Mouse (Mus musculus): ENCODE measurements at regions not wholly inside any gene's neighbourhood (a gene's known extent, or its start where the extent isn't known, plus 50 kb on each side); places are given as distances from the start of the nearest gene placed in this dataset.
A peak's percentile ranks its signal among the peaks of the same experiment; 100 is the strongest.

DNA sequence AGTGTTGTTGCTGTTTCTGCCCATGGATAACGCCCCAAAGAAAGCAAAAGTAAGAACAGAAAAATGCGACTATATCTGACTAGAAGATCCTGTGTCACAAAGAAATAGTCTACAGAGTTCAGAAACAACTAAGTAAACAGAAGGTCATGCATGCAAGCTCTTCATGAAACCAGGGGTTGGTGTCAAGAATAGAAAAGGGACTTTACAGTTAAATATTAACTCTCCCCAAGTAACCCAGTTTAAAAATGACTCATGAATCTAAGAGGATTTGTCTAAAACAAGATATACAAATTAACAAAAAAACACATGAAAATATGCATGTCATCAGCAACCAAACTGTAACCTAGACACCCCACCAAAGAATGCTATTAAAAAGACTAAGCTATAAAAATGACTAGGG lies 381.4 kb upstream of the Ptger4 start:
- Histone ChIP-seq H3K4me1 (ENCODE audit: control insufficient read depth in 1 of 2, insufficient read depth in 2 of 2, low read length in 2 of 2) (no peaks in the 10 kb centered on the region), H3K36me3 (ENCODE audit: control insufficient read depth in 1 of 2, insufficient read depth in 2 of 2, low read length in 2 of 2) (no peaks in the 10 kb centered on the region), H3K9ac (ENCODE audit: control insufficient read depth, low read depth, low read length, poor library complexity, severe bottlenecking) (no peak overlapping the region), H3K79me2 (ENCODE audit: control insufficient read depth, insufficient read depth, low read length, poor library complexity) (no peaks in the 10 kb centered on the region), H3K27ac (ENCODE audit: control insufficient read depth, low read depth, low read length) (no peak overlapping the region), H3K9me3 (replicated peaks; ENCODE audit: insufficient read depth, low read length) (no peaks in the 10 kb centered on the region), H3K27me3 (ENCODE audit: control insufficient read depth in 1 of 2, insufficient read depth in 2 of 2, low read length in 2 of 2) (no peaks in the 10 kb centered on the region), H3K4me3 (ENCODE audit: control insufficient read depth in 1 of 2, insufficient read depth in 1 of 2, low read depth in 2 of 2, low read length in 2 of 2) (no peak overlapping the region)
- no peak for DNase-seq (ENCODE audit: low read depth, low spot score)
- TF ChIP-seq E2F4 (IDR thresholded peaks at IDR 0.05; ENCODE audit: borderline replicate concordance, low read depth, low read length): no peak

DNA sequence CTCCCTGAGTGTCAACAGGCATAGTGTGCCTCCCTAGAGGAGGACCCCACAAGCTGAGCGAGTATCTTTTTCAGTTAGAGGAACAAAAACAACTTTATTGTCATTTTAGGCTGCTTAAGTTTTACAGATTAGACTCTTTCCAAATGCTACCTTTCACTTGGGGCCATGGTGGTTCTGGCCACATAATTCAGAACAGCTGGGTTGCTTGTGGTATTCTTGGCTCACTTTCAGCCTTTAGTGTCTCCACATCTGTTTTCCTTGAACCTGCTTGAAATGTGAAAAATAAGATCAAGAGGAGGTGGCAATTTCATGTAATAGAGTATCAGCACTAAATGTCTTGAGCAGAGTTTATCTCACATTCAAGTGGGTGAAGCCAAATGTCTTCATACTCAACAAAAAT lies 402.7 kb upstream of the Ptger4 start:
- no peak overlapping the region for H3K9ac ChIP-seq (ENCODE audit: control insufficient read depth, low read depth, low read length, poor library complexity, severe bottlenecking)
- no peaks in the 10 kb centered on the region for H3K79me2 ChIP-seq (ENCODE audit: control insufficient read depth, insufficient read depth, low read length, poor library complexity)
- H3K36me3 ChIP-seq (ENCODE audit: control insufficient read depth in 1 of 2, insufficient read depth in 2 of 2, low read length in 2 of 2): no peaks in the 10 kb centered on the region
- H3K27me3 ChIP-seq (ENCODE audit: control insufficient read depth in 1 of 2, insufficient read depth in 2 of 2, low read length in 2 of 2): 0 out of 4 replicates have a peak, but pooled peaks cover 0 to 1% of the 10 kb centered on the region in 2 experiments
- DNase-seq (ENCODE audit: low read depth, low spot score): no peak
- H3K4me3 ChIP-seq (ENCODE audit: control insufficient read depth in 1 of 2, insufficient read depth in 1 of 2, low read depth in 2 of 2, low read length in 2 of 2): no peak overlapping the region
- H3K4me1 ChIP-seq (ENCODE audit: control insufficient read depth in 1 of 2, insufficient read depth in 2 of 2, low read length in 2 of 2): no peaks in the 10 kb centered on the region
- H3K9me3 ChIP-seq (replicated peaks; ENCODE audit: insufficient read depth, low read length): no peaks in the 10 kb centered on the region
- no peak for TF ChIP-seq USF1 (IDR thresholded peaks at IDR 0.05; ENCODE audit: low read depth, low read length)
- TF ChIP-seq GABPA (IDR thresholded peaks at IDR 0.05; ENCODE audit: low read depth, low read length): no peak
- no peak for TF ChIP-seq TAL1 (IDR thresholded peaks at IDR 0.05; ENCODE audit: low read length)
- no peak for TF ChIP-seq TCF12 (IDR thresholded peaks at IDR 0.05; ENCODE audit: low read depth, low read length)
- TF ChIP-seq RCOR1 (IDR thresholded peaks at IDR 0.05; ENCODE audit: low read depth, low read length): no peak
- H3K27ac ChIP-seq (ENCODE audit: control insufficient read depth, low read depth, low read length): no peak overlapping the region

DNA sequence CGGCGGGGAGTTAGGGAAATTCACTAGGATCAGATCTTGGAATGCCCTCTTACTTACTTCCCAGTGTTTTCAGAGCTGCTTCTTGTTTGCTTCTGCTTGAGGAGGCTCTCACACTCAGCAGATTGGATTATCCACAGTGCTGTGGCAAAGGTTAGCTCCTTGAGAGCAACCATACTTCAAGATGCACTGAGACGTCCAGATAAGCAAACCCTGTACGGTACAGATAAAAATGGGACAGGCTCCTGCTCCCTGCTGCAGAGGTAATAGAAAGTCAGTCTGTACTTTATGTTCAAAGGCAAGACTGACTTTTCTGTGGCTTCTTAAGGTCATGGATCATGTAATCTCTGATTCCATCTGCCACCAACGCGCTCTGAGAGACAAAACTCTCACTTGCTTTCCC lies 414.8 kb upstream of the Ptger4 start:
- Histone ChIP-seq H3K27ac (ENCODE audit: control insufficient read depth, low read depth, low read length) (no peak overlapping the region), H3K79me2 (ENCODE audit: control insufficient read depth, insufficient read depth, low read length, poor library complexity) (no peaks in the 10 kb centered on the region), H3K9me3 (replicated peaks; ENCODE audit: insufficient read depth, low read length) (no peaks in the 10 kb centered on the region), H3K4me1 (ENCODE audit: control insufficient read depth in 1 of 2, insufficient read depth in 2 of 2, low read length in 2 of 2) (no peaks in the 10 kb centered on the region), H3K9ac (ENCODE audit: control insufficient read depth, low read depth, low read length, poor library complexity, severe bottlenecking) (no peak overlapping the region), H3K27me3 (ENCODE audit: control insufficient read depth in 1 of 2, insufficient read depth in 2 of 2, low read length in 2 of 2) (no peaks in the 10 kb centered on the region), H3K36me3 (ENCODE audit: control insufficient read depth in 1 of 2, insufficient read depth in 2 of 2, low read length in 2 of 2) (no peaks in the 10 kb centered on the region), H3K4me3 (ENCODE audit: control insufficient read depth in 1 of 2, insufficient read depth in 1 of 2, low read depth in 2 of 2, low read length in 2 of 2) (no peak overlapping the region)
- DNase-seq (ENCODE audit: low read depth, low spot score): peak; percentile 46
- TF ChIP-seq USF2 (IDR thresholded peaks at IDR 0.05; ENCODE audit: borderline replicate concordance in 1 of 2, insufficient read depth in 1 of 2, low read depth in 1 of 2, low read length in 2 of 2) (no peak), TCF12 (IDR thresholded peaks at IDR 0.05; ENCODE audit: low read depth, low read length) (peak; percentile 56; the same call in 1 of the 2 replicates), EP300 (IDR thresholded peaks at IDR 0.05; ENCODE audit: low read depth in 1 of 2, low read length in 2 of 2) (peak; percentile 31 to 34; a peak in 1 of 4 replicates), TAL1 (IDR thresholded peaks at IDR 0.05; ENCODE audit: low read length) (peak; percentile 35), HCFC1 (IDR thresholded peaks at IDR 0.05; ENCODE audit: low read depth, low read length) (no peak), GATA1 (IDR thresholded peaks at IDR 0.05; ENCODE audit: low read depth, low read length) (peak; percentile 56)

All from MEL (cell line).